Mouse (Mus musculus) kidney, embryonic 15.5 days (tissue): ENCODE results near the gene Jmjd1c. TPM values are rescaled to one million over a fixed set of nuclear protein-coding genes. Genes with fewer than 3 reads are reported as not detected.

Experiments used
- ATAC-seq: fragments of 200-750 bp; cut with Nextera tagmentation; replicated peaks from 2 replicates; pipeline ENCODE4 v1.8.0; 2017; ENCODE audit warnings: moderate TSS enrichment; ENCODE audit not compliant: low FRiP score
- H3K27ac ChIP-seq: fragments of 300-500 bp; sonication (generic); 2 replicates; pipeline ENCODE4 v1.5.1; 2015; ENCODE audit warnings: mild to moderate bottlenecking, inconsistent platforms
- H3K27me3 ChIP-seq: fragments of 300-500 bp; sonication (generic); 2 replicates; pipeline ENCODE4 v1.6.1; 2015; ENCODE audit warnings: inconsistent platforms
- H3K36me3 ChIP-seq: fragments of 300-500 bp; sonication (generic); 2 replicates; pipeline ENCODE4 v1.6.1; 2015; ENCODE audit warnings: inconsistent platforms
- H3K4me1 ChIP-seq: fragments of 300-500 bp; sonication (generic); 2 replicates; pipeline ENCODE4 v1.6.1; 2015; ENCODE audit warnings: inconsistent platforms
- H3K4me2 ChIP-seq: fragments of 300-500 bp; sonication (generic); 2 replicates; pipeline ENCODE4 v1.6.1; 2015; ENCODE audit warnings: moderate library complexity, mild to moderate bottlenecking, inconsistent platforms
- H3K4me3 ChIP-seq: fragments of 300-500 bp; sonication (generic); replicated peaks from 2 replicates; pipeline ENCODE4 v1.5.1; 2015; ENCODE audit warnings: mild to moderate bottlenecking, inconsistent platforms
- H3K9ac ChIP-seq: fragments of 300-500 bp; sonication (generic); 2 replicates; pipeline ENCODE4 v1.6.1; 2015; ENCODE audit warnings: mild to moderate bottlenecking, inconsistent platforms
- H3K9me3 ChIP-seq: fragments of 300-500 bp; sonication (generic); replicated peaks from 2 replicates; pipeline ENCODE4 v1.6.1; 2016; ENCODE audit warnings: inconsistent platforms
- WGBS: fragments of 180-500 bp; shearing (Covaris S2); methylation state at CpG from one replicate; pipeline ENCODE4 v1.1.7; 2015; ENCODE audit warnings: mixed read lengths; 5-methylcytosine and 5-hydroxymethylcytosine counted together
- polyA plus RNA-seq: library from polyadenylated mRNA; unstranded; fragments of >200 nt; fragmentation: Nextera tagmentation; extraction: Ambion mirVana; gene quantifications from 2 replicates; pipeline ENCODE4 v1.2.1, GENCODE M21; 2015

The Jmjd1c gene
- polyA plus RNA-seq, 1 experiment from 2014 or later, result 42.6 TPM

DNA sequence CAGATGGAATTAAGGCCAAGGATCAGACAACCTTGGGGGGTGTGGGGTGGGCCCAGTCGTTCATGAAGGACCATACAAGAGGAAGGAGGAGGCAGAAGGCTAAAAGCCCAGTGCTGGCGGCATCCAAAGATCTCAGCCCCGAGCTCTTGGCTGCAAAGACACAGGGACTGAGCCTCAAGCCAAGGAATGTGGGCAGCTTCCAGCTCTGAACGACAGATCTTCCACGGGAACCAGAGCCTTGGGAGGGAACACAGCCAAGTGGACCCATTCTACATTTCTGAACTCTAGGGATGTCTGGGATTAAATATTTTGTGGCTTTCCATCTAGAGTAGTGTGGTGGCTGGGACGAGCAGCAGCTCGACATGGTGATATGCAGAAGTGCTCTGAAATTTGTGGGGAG, 37.6 kb upstream of the Jmjd1c start:
- Histone ChIP-seq H3K4me2 (no peak overlapping the region), H3K4me3 (no peak overlapping the region), H3K36me3 (no peaks in the 10 kb centered on the region), H3K4me1 (peaks cover 49% of the 10 kb centered on the region), H3K9ac (no peak overlapping the region), H3K27me3 (no peaks in the 10 kb centered on the region), H3K27ac (no peak overlapping the region; the same call in 1 of the 2 replicates), H3K9me3 (no peaks in the 10 kb centered on the region)
- 64% methylated on average over 7 of the region's 7 CpGs for WGBS
- ATAC-seq, result no peak

DNA sequence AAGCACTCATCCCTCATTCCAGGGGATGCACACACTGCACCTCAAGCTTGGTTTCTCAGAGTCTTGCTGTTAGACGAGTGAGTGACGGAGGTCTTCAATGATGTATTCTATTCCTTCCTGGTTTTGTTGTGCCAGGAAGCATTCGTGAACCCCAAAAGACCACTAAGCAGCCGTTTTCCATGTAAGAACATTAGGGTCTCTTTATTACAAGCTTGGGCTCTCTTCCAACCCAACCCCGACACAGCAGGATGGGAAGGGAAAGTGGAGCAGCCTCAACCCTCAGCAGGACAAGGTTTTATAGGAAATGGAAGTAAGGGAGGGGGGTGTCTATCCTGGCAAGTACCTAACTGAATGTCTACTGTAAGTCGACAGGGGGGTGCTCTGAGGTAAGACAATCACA, 37.2 kb upstream of the Jmjd1c start:
- no peaks in the 10 kb centered on the region for H3K36me3 ChIP-seq
- H3K9me3 ChIP-seq, result no peaks in the 10 kb centered on the region
- H3K27me3 ChIP-seq, result no peaks in the 10 kb centered on the region
- H3K9ac ChIP-seq, result no peak overlapping the region
- H3K27ac ChIP-seq, result no peak overlapping the region; the same call in 1 of the 2 replicates
- ATAC-seq, result no peak
- no peak overlapping the region for H3K4me3 ChIP-seq
- H3K4me2 ChIP-seq, result no peak overlapping the region
- peaks cover 45% of the 10 kb centered on the region for H3K4me1 ChIP-seq
- 65% methylated on average over 6 of the region's 6 CpGs for WGBS

DNA sequence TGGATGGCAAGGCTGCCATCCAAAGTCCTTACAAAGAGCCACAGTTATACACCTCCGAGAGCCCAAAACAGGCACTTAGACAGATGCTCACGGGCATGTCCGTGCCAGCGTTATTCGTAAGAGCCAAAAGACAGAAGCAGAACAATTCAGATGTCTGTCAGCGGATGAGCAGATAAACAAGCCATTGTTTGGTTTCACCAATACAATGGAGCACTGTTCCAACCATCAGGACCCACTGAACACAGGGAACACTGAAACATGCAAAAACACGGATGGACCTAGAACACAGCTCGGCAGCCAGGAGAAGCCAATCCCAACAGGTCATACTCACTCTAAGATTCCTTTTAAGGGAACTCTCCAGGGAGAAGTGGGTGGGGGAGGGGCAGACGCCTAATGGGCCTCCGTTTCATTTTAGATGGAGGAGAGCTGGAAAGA, 34.5 kb upstream of the Jmjd1c start:
- no peak; the same call in 1 of the 2 replicates for ATAC-seq
- 59% methylated on average over 10 of the region's 10 CpGs for WGBS
- no peaks in the 10 kb centered on the region for H3K36me3 ChIP-seq
- peaks cover 36% of the 10 kb centered on the region for H3K4me1 ChIP-seq
- no peak overlapping the region for H3K4me2 ChIP-seq
- no peaks in the 10 kb centered on the region for H3K9me3 ChIP-seq
- H3K4me3 ChIP-seq, result no peak overlapping the region
- no peak overlapping the region for H3K9ac ChIP-seq
- no peaks in the 10 kb centered on the region for H3K27me3 ChIP-seq
- peak overlapping the region; percentile 10; the same call in 1 of the 2 replicates for H3K27ac ChIP-seq

DNA sequence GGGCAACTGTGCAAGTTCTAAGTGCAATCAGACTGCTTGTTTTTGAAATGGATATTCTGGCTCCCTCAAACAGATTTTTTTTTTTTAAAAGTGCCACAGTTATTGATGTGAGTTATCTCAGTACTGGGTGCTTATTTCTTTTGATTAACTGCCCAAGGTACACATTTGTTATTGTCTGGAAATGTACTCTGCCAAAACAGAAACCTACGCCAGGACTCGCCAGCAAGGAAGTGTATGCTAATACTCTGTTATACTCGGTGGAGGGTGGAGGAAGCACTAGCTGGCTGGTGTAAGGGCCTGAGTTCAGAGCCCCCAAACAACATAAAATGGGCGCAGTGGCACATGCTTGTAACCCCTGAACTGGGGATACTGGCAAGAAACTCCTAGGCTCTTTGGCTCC, 34.1 kb upstream of the Jmjd1c start:
- Histone ChIP-seq H3K36me3 (no peaks in the 10 kb centered on the region), H3K4me1 (peaks cover 32% of the 10 kb centered on the region), H3K27me3 (no peaks in the 10 kb centered on the region), H3K9ac (no peak overlapping the region), H3K27ac (0 out of 2 replicates have a peak overlapping the region, but pooled peaks have one; percentile 10), H3K9me3 (no peaks in the 10 kb centered on the region), H3K4me3 (no peak overlapping the region), H3K4me2 (no peak overlapping the region)
- ATAC-seq, result peak; percentile 59
- WGBS, result 42% methylated on average over 4 of the region's 4 CpGs

DNA sequence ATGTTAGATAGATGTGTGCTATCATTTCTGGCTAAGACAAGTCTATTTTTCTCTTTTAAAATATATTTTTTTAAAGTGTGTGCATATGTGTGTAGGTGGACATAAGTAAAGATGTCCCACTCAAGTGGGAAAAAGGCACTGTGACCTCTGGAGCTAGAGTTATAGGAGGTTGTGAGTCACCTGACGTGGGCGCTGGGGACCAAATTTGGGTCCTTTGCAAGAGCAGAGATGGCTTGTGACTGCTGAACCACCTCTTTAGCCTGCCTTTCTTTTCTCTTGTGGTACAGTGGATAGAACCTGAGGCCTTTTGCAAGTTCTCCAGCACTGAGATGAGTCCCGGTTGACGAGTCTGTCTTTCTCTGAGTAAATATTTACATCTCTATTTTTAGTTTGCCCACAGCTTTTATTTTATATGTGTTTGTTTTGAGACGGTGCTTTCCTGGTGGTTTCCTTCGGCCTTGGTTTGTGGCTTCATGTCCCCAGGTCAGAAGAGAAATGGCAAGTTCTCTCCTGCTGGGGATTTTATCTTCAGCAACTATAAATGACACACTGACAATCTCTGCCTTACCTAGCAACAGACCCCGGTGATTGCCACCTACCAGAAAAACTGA, 30.5 kb upstream of the Jmjd1c start:
- WGBS, result 78% methylated on average over 7 of the region's 7 CpGs
- ATAC-seq, result no peak
- H3K27ac ChIP-seq, result no peak overlapping the region
- H3K4me2 ChIP-seq, result no peak overlapping the region
- peaks cover 15% of the 10 kb centered on the region; the same call in 1 of the 2 replicates for H3K4me1 ChIP-seq
- no peaks in the 10 kb centered on the region for H3K36me3 ChIP-seq
- no peak overlapping the region for H3K4me3 ChIP-seq
- no peaks in the 10 kb centered on the region for H3K27me3 ChIP-seq
- no peak overlapping the region for H3K9ac ChIP-seq
- no peaks in the 10 kb centered on the region for H3K9me3 ChIP-seq

DNA sequence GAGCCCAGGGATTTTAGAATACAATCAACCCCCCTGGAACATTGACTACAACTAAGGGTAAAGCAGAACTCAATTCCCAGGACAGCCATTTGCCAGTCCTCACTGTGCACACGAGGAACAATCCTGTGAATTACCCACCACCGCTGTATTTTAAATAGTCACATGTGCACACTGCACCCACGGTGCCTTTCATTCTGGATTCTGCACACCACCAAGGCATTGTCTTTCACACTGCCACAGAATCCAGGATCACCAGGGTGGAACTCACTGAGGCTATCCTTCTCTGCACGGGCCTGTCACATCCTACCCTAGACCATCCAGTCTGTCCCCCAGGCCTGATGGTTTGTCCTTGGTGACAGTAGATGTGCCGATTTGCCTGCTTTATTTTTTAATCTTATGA, 30.0 kb upstream of the Jmjd1c start:
- Histone ChIP-seq H3K4me3 (no peak overlapping the region), H3K4me2 (no peak overlapping the region), H3K36me3 (no peaks in the 10 kb centered on the region), H3K4me1 (peaks cover 18% of the 10 kb centered on the region; the same call in 1 of the 2 replicates), H3K27ac (no peak overlapping the region), H3K27me3 (no peaks in the 10 kb centered on the region), H3K9me3 (no peaks in the 10 kb centered on the region), H3K9ac (no peak overlapping the region)
- 66% methylated on average over 5 of the region's 5 CpGs for WGBS
- no peak for ATAC-seq

DNA sequence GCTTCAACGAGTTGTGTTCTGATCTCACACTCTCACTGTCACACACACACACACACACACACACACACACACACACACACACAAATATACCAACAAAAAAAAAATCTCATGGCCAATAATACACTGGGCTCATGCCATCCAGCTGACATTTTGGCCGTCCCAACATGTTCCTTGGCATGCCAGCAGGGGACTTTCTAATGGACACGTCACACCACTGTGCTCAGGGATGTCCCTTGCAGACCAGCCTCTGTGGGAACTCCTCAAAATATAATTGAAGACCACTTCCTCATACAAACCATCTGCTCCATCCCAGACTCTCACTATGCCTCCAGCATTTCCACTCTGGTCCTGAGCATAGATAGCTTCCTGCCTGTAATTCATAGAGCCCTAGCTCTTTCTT, 29.5 kb upstream of the Jmjd1c start:
- no peak overlapping the region for H3K9ac ChIP-seq
- no peak overlapping the region for H3K4me2 ChIP-seq
- no peak for ATAC-seq
- 75% methylated on average over 3 of the region's 3 CpGs for WGBS
- H3K27ac ChIP-seq, result no peak overlapping the region
- peaks cover 16% of the 10 kb centered on the region; the same call in 1 of the 2 replicates for H3K4me1 ChIP-seq
- no peaks in the 10 kb centered on the region for H3K27me3 ChIP-seq
- no peak overlapping the region for H3K4me3 ChIP-seq
- H3K36me3 ChIP-seq, result no peaks in the 10 kb centered on the region
- H3K9me3 ChIP-seq, result no peaks in the 10 kb centered on the region

DNA sequence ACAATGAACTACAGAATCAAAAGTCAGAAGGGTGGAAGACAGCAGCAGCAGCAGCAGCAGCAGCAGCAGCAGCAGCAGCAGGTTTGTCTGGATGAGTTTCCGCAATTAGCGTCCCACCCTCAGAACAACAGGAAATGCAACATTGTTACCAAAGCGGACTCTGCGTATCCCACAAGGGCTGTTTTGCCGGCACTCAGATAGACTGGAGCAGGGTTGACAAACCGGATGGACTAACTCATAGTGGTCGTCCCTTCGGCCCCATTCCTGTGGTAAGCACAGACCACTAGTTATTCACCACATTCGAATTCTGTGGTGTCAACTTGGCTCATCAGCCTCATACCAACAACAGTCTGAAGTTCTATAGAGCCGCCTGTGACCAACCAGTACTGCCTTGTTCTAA, 26.9 kb upstream of the Jmjd1c start:
- Histone ChIP-seq H3K4me3 (no peak overlapping the region), H3K9me3 (no peaks in the 10 kb centered on the region), H3K36me3 (no peaks in the 10 kb centered on the region), H3K27me3 (no peaks in the 10 kb centered on the region), H3K27ac (peak overlapping the region; percentile 18; the same call in 1 of the 2 replicates), H3K4me2 (no peak overlapping the region), H3K9ac (no peak overlapping the region), H3K4me1 (0 out of 2 replicates have a peak, but pooled peaks cover 14% of the 10 kb centered on the region)
- ATAC-seq, result no peak
- WGBS, result 87% methylated on average over 10 of the region's 10 CpGs

DNA sequence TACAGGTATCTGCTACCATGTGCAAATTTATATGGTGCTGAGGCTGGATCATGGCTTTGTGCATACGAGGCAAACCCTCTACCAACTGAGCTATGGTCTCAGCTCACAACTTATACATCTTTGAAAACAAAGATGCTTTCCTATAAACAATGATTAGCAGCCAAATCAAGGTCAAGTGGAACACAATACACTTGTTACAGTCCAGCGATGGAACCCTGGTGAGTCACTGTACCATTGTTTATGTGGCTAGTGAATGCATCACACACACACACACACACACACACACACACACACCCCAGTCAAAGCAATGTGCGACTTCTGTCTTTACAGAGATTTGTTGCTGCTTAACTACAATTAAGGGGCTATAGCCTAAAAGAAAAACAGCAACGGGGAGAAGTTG, 24.5 kb upstream of the Jmjd1c start:
- H3K4me3 ChIP-seq, result no peak overlapping the region
- H3K4me1 ChIP-seq, result peaks cover 9% of the 10 kb centered on the region; the same call in 1 of the 2 replicates
- H3K27me3 ChIP-seq, result no peaks in the 10 kb centered on the region
- no peak for ATAC-seq
- no peak overlapping the region for H3K9ac ChIP-seq
- 61% methylated on average over 4 of the region's 4 CpGs for WGBS
- H3K9me3 ChIP-seq, result no peaks in the 10 kb centered on the region
- H3K27ac ChIP-seq, result no peak overlapping the region
- H3K36me3 ChIP-seq, result no peaks in the 10 kb centered on the region
- H3K4me2 ChIP-seq, result no peak overlapping the region

DNA sequence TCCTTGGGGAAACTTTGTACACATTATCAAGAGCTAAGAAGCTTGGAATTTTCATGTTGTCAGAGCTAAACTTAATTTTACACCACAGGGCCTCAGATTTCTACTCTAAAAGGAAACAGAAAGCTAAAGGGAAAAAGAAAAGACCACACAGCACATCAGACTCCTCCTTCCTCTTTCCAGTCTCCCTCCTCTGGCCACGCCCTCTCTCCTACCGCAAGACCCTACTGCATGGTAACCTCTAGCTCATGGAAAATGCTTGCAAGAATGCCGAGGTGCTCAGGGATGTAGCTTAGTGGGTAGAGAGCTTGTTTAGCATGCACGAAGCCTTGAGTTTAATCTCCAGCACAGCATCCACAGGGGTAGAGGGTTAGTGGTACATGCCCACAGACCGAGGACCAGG, 24.0 kb upstream of the Jmjd1c start:
- Histone ChIP-seq H3K9ac (no peak overlapping the region), H3K9me3 (no peaks in the 10 kb centered on the region), H3K4me1 (peaks cover 14% of the 10 kb centered on the region), H3K27me3 (no peaks in the 10 kb centered on the region), H3K4me3 (no peak overlapping the region), H3K27ac (no peak overlapping the region), H3K4me2 (no peak overlapping the region), H3K36me3 (no peaks in the 10 kb centered on the region)
- 84% methylated on average over 5 of the region's 5 CpGs for WGBS
- no peak for ATAC-seq

DNA sequence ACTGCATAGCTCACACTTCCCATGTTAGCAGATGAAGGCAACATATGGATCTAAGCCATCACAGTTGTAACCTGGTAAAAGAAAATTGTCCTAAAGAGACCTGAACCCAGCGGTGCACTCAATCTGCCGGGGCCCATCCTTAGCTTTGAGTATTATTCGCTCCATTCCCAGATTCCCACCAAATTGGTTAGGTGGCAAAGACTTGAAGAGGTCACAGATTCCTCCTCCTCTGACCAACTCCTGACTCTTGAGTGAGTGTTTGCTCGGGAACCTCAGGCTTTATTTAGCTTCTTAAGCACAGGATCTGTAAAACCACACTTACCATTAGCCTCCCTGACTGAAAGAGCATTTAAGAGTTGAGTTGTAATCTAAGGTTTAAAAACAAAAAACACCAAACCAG, 23.3 kb upstream of the Jmjd1c start:
- Histone ChIP-seq H3K4me1 (peaks cover 15% of the 10 kb centered on the region), H3K9me3 (no peaks in the 10 kb centered on the region), H3K27ac (no peak overlapping the region), H3K27me3 (no peaks in the 10 kb centered on the region), H3K4me2 (no peak overlapping the region), H3K9ac (no peak overlapping the region), H3K4me3 (no peak overlapping the region), H3K36me3 (no peaks in the 10 kb centered on the region)
- WGBS, result 93% methylated on average over 4 of the region's 4 CpGs
- no peak for ATAC-seq

DNA sequence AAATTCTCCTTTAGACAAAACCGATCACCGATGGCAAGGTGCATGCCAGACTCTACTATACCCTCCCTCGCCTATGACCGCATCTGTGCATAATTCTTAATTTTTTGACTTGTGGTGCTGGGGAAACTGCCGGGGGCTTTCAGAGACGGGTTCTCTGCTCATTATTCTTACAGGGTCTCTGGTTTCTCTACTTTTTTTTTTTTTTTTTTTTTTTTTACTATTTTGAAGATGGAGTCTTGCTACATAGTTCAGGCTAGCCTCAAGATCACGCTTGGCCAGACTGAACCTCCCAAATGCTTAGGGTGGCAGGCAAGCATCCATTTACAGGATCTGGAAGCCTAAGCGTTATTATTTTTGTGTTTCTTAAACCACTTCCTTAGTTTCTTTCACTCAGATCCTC, 22.3 kb upstream of the Jmjd1c start:
- Histone ChIP-seq H3K9ac (no peak overlapping the region), H3K27me3 (no peaks in the 10 kb centered on the region), H3K4me1 (peaks cover 15% of the 10 kb centered on the region), H3K36me3 (no peaks in the 10 kb centered on the region), H3K4me2 (no peak overlapping the region), H3K9me3 (no peaks in the 10 kb centered on the region), H3K27ac (no peak overlapping the region), H3K4me3 (no peak overlapping the region)
- WGBS, result 86% methylated on average over 8 of the region's 8 CpGs
- ATAC-seq, result no peak
